Mouse (Mus musculus): ENCODE results near the gene Wdr26. TPM values are rescaled to one million over a fixed set of nuclear protein-coding genes. Genes with fewer than 3 reads are reported as not detected.

Gene Wdr26
- total and polyA plus RNA-seq, 2 experiments, result 20.9 to 61.4 TPM

DNA sequence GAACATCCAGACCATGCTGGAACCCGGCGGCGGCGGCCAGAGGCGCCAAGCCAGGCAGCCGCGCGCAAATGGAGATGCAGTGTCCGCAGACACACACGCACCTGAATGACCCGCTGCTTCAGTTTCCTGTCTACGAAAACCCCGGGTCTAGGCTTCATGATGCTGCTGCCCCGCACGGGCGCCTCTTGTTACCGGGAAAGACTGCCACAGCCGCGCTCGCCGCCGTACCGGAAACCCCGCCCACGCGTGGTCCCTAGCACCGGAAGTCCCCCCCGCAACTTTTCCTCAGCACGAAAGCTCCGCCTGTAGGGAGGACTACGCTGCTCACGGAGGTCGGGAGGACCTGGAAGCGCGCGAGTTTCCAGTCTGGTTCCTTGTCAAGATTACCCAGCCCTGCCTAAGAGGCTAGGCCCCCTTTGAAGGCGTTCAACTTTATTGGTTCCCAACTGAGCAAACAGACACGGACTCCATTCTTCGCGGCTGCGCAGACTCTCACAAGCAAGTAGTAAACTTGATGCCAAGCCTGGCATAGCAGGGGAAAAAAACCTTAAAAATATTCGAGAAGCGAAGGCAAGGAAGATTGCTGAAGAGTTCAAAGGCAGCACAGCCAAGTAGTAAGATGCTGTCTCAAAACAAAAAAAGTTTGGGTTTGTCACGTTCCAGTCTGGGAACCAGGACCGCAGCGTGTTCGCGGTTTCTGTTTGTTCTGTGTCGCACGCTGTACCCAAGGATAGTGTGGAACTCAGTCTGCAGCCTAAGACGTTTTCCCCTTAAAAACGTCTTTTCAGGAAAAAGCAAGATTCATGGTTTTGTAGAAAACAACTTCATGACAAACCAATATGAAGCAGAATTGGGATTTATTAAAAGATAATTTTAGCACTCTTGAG lies 67.6 kb downstream of the Wdr26 start, which contains the start of the genes Nvl and Cnih4:
TSS of gene Nvl (minus strand) at position 255 of the 887 bp plus-strand sequence.
TSS of gene Cnih4 (plus strand) at position 744 of the 887 bp plus-strand sequence.
- DNase-seq (ENCODE audit: extremely low read depth, low read depth, low spot score), result peak; percentile 87
- H3K4me1 ChIP-seq (ENCODE audit: control insufficient read depth, insufficient read depth, low read length), result peaks cover 6% of the 10 kb centered on the region; the same call in 1 of the 2 replicates

DNA sequence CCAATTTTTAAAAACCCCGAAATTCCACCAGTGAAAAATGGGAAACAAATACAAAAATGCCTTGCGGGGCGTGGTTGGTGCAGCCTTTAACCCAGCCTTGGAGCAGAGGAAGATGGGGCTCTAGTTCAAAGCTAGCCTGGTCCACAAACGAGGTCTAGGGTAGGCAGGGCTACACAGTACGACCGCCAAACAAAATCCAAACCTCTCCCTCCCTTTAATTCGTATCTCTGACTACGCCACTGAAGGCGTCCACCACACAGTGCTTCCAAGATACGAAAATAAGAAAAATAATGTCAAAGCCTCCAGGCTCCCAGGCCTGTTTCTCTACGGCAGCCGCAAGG lies 68.2 kb downstream of the Wdr26 start:
- H3K79me2 ChIP-seq (ENCODE audit: control insufficient read depth, insufficient read depth, low read length), result peaks cover 3% of the 10 kb centered on the region; the same call in 1 of the 2 replicates
- no peak for TF ChIP-seq POLR2A (IDR thresholded peaks at IDR 0.05; ENCODE audit: extremely low read depth, insufficient read depth, low read length)
- no peak for TF ChIP-seq CTCF (IDR thresholded peaks at IDR 0.05; ENCODE audit: low read depth, low read length)
- no peaks in the 10 kb centered on the region for H3K27me3 ChIP-seq (ENCODE audit: control insufficient read depth, insufficient read depth, low read length)
- peak overlapping the region; percentile 84 for H3K9ac ChIP-seq (ENCODE audit: low read depth, low read length)
- peak overlapping the region; percentile 92 for H3K4me3 ChIP-seq (ENCODE audit: insufficient read depth, low read depth, low read length)
- peak overlapping the region; percentile 49; the same call in 1 of the 2 replicates for H3K27ac ChIP-seq (replicated peaks; ENCODE audit: insufficient read depth, low read depth, low read length)
- peaks cover 6% of the 10 kb centered on the region; the same call in 1 of the 2 replicates for H3K4me1 ChIP-seq (ENCODE audit: control insufficient read depth, insufficient read depth, low read length)
- peaks cover 12% of the 10 kb centered on the region for H3K36me3 ChIP-seq (ENCODE audit: control insufficient read depth, insufficient read depth, low read length)
- WGBS, result 1% methylated on average over 12 of the region's 12 CpGs
- DNase-seq (ENCODE audit: extremely low read depth, low read depth, low spot score), result no peak

More for the DNA sequence above, 67.6 kb downstream of the Wdr26 start, which contains the start of the genes Nvl and Cnih4:
- Histone ChIP-seq H3K79me2 (ENCODE audit: control insufficient read depth, insufficient read depth, low read length) (peaks cover 3% of the 10 kb centered on the region; the same call in 1 of the 2 replicates), H3K4me3 (ENCODE audit: insufficient read depth, low read depth, low read length) (peak within 1 kb of the TSS; percentile 92), H3K36me3 (ENCODE audit: control insufficient read depth, insufficient read depth, low read length) (peaks cover 8% of the 10 kb centered on the region), H3K9ac (ENCODE audit: low read depth, low read length) (peak within 1 kb of the TSS; percentile 84), H3K27me3 (ENCODE audit: control insufficient read depth, insufficient read depth, low read length) (no peaks in the 10 kb centered on the region), H3K27ac (replicated peaks; ENCODE audit: insufficient read depth, low read depth, low read length) (peak within 1 kb of the TSS; percentile 49)
- TF ChIP-seq CTCF (IDR thresholded peaks at IDR 0.05; ENCODE audit: low read depth, low read length) (no peak), POLR2A (IDR thresholded peaks at IDR 0.05; ENCODE audit: extremely low read depth, insufficient read depth, low read length) (peak; percentile 52)
- under 1% methylated on average over 52 of the region's 52 CpGs for WGBS

DNA sequence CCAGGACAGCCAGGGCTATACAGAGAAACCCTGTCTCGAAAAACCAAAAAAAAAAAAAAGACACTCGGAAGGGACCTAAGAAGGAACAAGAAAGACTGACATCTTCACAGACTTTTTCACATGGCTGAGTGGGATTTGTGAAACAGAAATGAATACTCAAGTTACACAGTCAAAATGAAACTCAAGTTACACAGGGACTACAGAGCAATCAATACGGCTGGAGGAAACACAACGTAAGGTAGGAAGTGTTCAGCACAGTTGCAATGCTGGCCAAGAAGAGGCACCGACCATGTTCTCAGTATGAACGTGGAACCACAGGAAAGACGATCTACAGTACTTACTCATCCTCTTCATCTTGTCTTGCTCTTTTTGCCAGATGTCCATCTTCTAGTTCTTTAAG lies 73.1 kb downstream of the Wdr26 start:
- no peak overlapping the region for H3K4me3 ChIP-seq (ENCODE audit: insufficient read depth, low read depth, low read length)
- H3K27me3 ChIP-seq (ENCODE audit: control insufficient read depth, insufficient read depth, low read length), result no peaks in the 10 kb centered on the region
- no peak for TF ChIP-seq CTCF (IDR thresholded peaks at IDR 0.05; ENCODE audit: low read depth, low read length)
- TF ChIP-seq POLR2A (IDR thresholded peaks at IDR 0.05; ENCODE audit: extremely low read depth, insufficient read depth, low read length), result no peak
- H3K36me3 ChIP-seq (ENCODE audit: control insufficient read depth, insufficient read depth, low read length), result peaks cover 33% of the 10 kb centered on the region
- no peak overlapping the region for H3K27ac ChIP-seq (replicated peaks; ENCODE audit: insufficient read depth, low read depth, low read length)
- no peaks in the 10 kb centered on the region for H3K79me2 ChIP-seq (ENCODE audit: control insufficient read depth, insufficient read depth, low read length)
- no peak overlapping the region for H3K9ac ChIP-seq (ENCODE audit: low read depth, low read length)
- peak; percentile 28 for DNase-seq (ENCODE audit: extremely low read depth, low read depth, low spot score)
- WGBS, result 84% methylated on average over 7 of the region's 7 CpGs
- H3K4me1 ChIP-seq (ENCODE audit: control insufficient read depth, insufficient read depth, low read length), result peaks cover 4% of the 10 kb centered on the region; the same call in 1 of the 2 replicates

DNA sequence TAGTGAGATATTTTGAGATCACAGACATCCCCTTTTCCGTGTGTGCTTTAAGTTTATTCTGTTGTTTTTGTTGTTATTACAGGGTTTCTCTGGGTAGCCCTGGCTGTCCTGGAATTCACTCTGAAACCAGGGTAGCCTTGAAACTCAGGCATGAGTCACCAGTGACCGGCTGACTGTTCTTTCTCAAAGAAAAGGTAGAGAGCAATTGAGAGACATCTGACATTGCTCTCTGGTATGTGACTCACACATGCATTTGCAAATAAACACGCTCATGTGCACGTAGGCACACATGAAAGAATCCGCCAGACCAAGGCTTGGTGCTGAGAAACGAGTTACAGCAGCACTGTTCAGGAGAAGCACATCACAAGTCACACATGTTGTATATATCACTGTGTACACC lies 79.9 kb downstream of the Wdr26 start:
- TF ChIP-seq CTCF (IDR thresholded peaks at IDR 0.05; ENCODE audit: low read depth, low read length) (no peak), POLR2A (IDR thresholded peaks at IDR 0.05; ENCODE audit: extremely low read depth, insufficient read depth, low read length) (no peak)
- DNase-seq (ENCODE audit: extremely low read depth, low read depth, low spot score), result no peak

DNA sequence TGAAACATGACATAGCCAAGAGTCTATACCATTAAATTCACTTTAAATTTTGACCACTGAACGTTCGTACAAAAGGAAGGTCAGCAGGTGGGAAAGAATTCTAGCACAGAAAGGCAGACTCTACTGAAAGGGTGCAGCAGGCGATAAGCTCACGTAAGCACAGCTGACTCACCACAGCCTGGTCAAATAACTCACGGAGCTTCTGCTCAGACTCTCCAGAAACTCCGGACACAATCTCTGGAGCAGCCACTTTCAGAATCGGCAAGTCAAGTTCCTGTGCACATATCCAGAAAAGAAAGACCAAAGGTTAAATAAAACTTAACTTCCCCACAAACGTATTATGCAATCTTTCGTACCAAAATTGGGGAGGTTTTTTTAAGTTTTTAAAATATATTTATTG lies 85.0 kb downstream of the Wdr26 start:
- no peak overlapping the region for H3K4me3 ChIP-seq (ENCODE audit: insufficient read depth, low read depth, low read length)
- H3K4me1 ChIP-seq (ENCODE audit: control insufficient read depth, insufficient read depth, low read length), result no peaks in the 10 kb centered on the region
- no peak for TF ChIP-seq CTCF (IDR thresholded peaks at IDR 0.05; ENCODE audit: low read depth, low read length)
- no peak for TF ChIP-seq POLR2A (IDR thresholded peaks at IDR 0.05; ENCODE audit: extremely low read depth, insufficient read depth, low read length)
- H3K27ac ChIP-seq (replicated peaks; ENCODE audit: insufficient read depth, low read depth, low read length), result no peak overlapping the region
- no peaks in the 10 kb centered on the region for H3K27me3 ChIP-seq (ENCODE audit: control insufficient read depth, insufficient read depth, low read length)
- H3K36me3 ChIP-seq (ENCODE audit: control insufficient read depth, insufficient read depth, low read length), result peaks cover 54% of the 10 kb centered on the region
- WGBS, result 61% methylated on average over 9 of the region's 9 CpGs
- H3K9ac ChIP-seq (ENCODE audit: low read depth, low read length), result no peak overlapping the region
- no peak for DNase-seq (ENCODE audit: extremely low read depth, low read depth, low spot score)
- no peaks in the 10 kb centered on the region for H3K79me2 ChIP-seq (ENCODE audit: control insufficient read depth, insufficient read depth, low read length)

More for the DNA sequence above, 79.9 kb downstream of the Wdr26 start:
- no peaks in the 10 kb centered on the region for H3K79me2 ChIP-seq (ENCODE audit: control insufficient read depth, insufficient read depth, low read length)
- no peak overlapping the region for H3K9ac ChIP-seq (ENCODE audit: low read depth, low read length)
- H3K4me1 ChIP-seq (ENCODE audit: control insufficient read depth, insufficient read depth, low read length), result no peaks in the 10 kb centered on the region
- no peak overlapping the region for H3K27ac ChIP-seq (replicated peaks; ENCODE audit: insufficient read depth, low read depth, low read length)
- no peak overlapping the region for H3K4me3 ChIP-seq (ENCODE audit: insufficient read depth, low read depth, low read length)
- H3K27me3 ChIP-seq (ENCODE audit: control insufficient read depth, insufficient read depth, low read length), result no peaks in the 10 kb centered on the region
- peaks cover 55% of the 10 kb centered on the region for H3K36me3 ChIP-seq (ENCODE audit: control insufficient read depth, insufficient read depth, low read length)
- WGBS, result 95% methylated on average over 6 of the region's 6 CpGs

Data from liver, adult 2 months (tissue).